Mouse (Mus musculus) neutrophil, adult 83 days (primary cell): ENCODE measurements around the gene Nrsn2. TPM values are rescaled to one million over a fixed set of nuclear protein-coding genes. Genes with fewer than 3 reads are reported as not detected.

Source experiments
- total RNA-seq, 2 experiments: library from RNA; stranded (reverse); gene quantifications; one replicate each; pipeline ENCODE4 v1.2.4; 2023

The Nrsn2 gene
- total RNA-seq: not detected

DNA sequence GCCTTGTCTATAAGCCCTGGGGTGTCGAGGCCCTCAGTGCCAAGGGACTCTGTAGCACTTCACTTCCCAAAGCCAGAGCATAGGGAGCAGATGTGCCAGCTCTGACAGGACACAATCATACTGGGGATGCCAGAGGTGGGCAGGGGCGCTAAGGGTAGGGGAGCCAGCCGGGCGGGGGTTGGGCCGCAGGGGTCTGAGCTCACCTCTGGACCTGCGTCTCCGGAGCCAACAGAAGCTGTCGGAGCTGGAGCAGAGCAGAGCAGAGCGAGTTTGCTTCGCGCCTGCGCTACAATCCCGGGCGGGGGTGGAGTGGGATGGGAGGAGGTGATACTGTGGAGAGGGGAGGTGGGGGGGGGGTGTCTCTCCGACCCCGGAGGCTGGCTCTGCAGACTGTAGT, at the start of gene Nrsn2:
Gene Nrsn2 (minus strand): TSS at position 294 of the 397 bp plus-strand sequence.

DNA sequence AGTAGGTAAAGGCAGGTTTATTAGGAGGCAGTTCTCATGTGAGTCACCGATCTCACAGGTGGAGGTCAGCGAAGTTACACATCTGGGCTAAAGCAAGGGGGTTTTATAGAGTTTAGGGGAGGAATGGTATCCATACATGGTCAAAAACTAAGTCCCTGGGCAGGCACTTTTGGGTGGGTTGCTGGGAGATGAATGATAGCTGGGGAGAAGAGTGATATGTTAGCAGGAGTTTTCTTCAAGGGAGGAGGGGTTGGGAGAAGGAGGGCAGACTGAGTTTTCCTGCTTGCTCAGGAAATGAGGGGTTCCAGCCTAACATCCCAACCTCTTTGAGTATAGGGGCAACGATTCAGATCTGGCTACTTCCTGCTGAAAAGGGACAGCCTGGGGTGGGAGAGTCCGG, 38.8 kb upstream of the Nrsn2 start, which contains the start of gene 6820408C15Rik:
Gene 6820408C15Rik (plus strand): TSS at position 301 of the 400 bp plus-strand sequence.

DNA sequence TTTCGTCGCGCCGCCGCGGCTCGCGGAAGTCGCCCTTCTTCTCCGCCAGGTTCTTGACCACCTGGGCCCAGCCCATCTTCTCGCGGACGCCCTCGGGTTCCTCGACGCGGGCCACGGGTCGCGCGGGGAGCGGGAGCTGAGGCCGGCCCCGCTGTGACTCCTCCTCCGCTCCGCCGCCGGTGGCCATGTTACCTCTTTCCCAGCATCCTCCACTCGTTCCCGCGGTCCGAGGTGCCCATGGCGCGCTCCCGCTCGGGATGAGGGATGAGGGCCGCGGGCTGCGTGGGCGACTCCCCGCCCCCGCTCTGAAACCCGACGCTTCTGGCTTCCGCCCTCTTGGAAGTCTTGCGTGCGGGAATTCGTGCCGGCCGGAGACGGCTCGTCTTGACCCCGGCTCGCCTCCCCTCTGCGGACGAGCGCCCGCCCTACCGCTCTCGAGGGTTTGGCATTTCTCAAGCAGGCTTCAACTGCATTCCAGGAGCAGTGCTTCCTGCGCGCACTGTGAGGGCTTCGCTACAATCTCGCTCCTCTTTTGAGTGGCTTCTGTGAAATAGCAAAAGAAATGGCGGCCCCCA, 38.2 kb upstream of the Nrsn2 start, which contains the start of gene Zcchc3:
Gene Zcchc3 (minus strand): TSS at position 437 of the 575 bp plus-strand sequence.

DNA sequence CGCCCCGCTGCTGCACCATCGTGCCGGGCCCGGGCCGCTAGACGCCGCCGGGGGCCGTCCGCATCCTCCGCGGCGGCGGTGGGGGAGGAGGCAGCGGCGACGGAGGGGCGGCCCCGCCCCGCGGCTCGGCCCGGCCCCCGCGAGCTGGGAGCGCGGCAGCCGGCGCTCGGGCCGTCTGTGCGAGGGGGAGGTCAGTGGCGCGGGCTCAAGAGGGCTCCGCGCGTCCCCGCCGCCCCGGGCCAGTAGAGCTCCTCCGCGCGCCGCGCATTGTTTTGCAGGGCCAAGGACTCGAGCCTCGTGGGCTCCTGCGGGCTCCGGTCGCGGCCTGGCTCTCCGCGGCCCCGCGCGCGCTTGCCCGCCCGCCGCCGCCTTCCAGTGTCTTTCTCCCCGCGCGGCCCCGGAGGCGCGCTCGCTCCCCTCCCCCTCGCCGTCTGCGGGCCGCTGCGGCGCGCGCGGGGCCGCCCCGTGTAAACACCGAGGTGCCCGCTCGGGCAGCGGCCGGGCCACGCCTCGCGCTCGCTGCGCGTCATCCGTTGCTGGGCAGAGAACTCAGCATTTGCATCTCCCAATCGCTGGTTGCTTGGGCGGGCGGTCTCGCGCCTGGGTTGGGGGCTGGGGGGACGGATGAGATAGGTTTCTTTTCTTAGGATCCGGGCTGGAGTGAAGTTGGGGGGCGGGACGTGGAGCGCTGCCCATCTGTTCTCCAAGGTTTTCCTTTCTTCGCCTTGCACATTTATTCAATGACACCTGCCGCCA, 21.4 kb upstream of the Nrsn2 start, which contains the start of gene Sox12:
Gene Sox12 (minus strand): TSS at position 384 of the 756 bp plus-strand sequence.

DNA sequence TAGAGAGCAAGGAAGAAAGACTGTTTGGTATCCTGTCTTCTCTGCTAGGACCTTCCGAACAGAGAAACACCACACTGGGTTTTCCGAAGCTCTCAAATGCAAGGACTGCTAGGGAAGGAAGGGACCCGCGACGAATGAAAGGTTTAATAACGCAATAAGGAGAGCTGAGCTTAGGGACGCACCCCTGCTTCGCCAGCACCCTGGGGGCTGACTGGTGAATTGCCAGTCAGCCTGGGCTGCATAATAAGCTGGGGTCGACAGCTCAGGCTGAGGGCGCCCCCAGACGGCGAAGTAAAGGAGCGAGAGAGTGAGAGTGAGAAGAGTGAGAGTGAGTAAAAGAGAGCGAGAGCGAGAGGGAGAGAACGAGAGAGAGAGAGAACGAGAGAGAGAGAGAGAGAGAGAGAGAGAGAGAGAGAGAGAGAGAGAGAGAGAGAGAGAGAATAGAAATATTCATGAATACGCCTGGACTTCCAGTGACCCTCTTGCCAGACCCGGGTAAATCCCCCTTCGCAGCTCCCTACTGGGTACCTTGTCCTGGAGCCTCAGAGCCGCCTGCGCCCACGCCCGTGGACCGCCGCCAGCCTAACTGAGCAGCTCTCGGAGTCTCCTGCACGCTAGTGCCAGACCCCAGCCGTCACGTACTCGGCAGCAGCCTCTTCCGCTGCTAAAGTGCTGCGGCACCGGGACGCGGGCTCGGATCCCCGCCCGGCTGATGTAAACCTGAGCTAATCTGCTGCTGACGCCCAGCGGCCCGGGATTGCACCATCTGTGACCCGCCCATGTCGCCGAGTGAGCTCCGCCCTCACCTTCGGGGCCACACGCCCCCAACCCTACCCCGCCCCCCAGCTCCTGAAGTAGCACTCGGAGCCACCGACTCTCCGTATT, 32.9 kb downstream of the Nrsn2 start, which contains the start of gene Trib3:
Gene Trib3 (minus strand): TSS at position 704 of the 885 bp plus-strand sequence.

DNA sequence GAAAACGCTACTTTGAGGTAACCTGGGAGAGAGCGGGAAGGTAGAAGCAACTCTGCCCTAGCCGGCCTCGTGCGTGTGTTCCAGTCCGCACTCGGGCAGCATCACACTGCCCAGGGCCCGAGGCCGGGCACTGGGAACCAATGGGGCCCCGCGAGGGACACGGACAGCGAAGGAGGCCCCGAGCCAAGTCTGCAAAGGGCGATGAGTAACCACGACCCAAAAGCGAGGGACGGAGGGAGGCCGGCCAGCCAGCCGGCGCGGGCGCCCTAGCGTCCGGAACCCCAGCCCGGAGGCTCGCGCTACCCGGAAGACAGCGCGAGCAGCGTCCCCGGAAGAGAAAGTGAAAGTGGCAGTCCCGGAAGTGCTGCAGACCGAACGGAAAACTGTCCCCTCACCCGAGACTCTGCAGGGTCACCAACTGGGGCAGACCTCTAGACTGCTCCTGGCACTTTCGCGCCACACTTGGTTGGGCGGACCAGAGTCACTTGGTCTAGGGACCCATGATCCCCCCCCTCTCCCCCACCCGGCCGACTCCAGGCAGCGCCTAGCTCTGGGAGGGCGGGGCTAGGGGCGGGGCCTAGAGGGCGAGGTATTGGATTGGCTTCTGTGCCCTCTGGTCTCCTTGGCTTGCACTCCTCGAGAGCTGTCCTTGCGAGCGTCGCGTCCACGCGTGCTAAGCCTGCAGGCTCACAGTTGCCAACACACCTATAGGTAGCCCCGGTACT, 44.2 kb downstream of the Nrsn2 start, which contains the start of gene Rbck1:
Gene Rbck1 (minus strand): TSS at position 553 of the 725 bp plus-strand sequence.

Other genes with a start within 250 kb of the Nrsn2 start
- not detected for gene Tcf15, start 233.1 kb downstream of the Nrsn2 start, total RNA-seq
- 10 to 100 TPM; 63.8 to 65.6 TPM for gene Csnk2a1, start 149.8 kb downstream of the Nrsn2 start, total RNA-seq
- 10 to 100 TPM; 66.5 to 76.4 TPM for gene Tbc1d20, start 82.8 kb downstream of the Nrsn2 start, total RNA-seq
- gene Rbck1, start 44.0 kb downstream of the Nrsn2 start, total RNA-seq: 10 to 100 TPM; 85.3 to 96.6 TPM
- 1 to 10 TPM; 1.6 to 3.2 TPM for gene Trib3, start 32.6 kb downstream of the Nrsn2 start, total RNA-seq
- gene Sox12, start 21.4 kb upstream of the Nrsn2 start, total RNA-seq: 1 to 10 TPM; 1.1 to 2.0 TPM
- gene Zcchc3, start 38.4 kb upstream of the Nrsn2 start, total RNA-seq: 1 to 10 TPM; 2.0 TPM
- not detected for gene 6820408C15Rik, start 38.9 kb upstream of the Nrsn2 start, total RNA-seq
- not detected for gene Defb23, start 88.0 kb upstream of the Nrsn2 start, total RNA-seq
- not detected for gene Defb20, start 100.4 kb upstream of the Nrsn2 start, total RNA-seq
- gene Defb22, start 113.5 kb upstream of the Nrsn2 start, total RNA-seq: not detected
- not detected for gene Defb26, start 135.1 kb upstream of the Nrsn2 start, total RNA-seq
- gene Defb28, start 141.6 kb upstream of the Nrsn2 start, total RNA-seq: not detected
- gene Defb29, start 163.5 kb upstream of the Nrsn2 start, total RNA-seq: not detected
- not detected for gene Gm17416, start 192.7 kb upstream of the Nrsn2 start, total RNA-seq
- gene Defb21, start 196.1 kb upstream of the Nrsn2 start, total RNA-seq: not detected
- not detected for gene Defb19, start 203.7 kb upstream of the Nrsn2 start, total RNA-seq
- not detected for gene Defb45, start 222.8 kb upstream of the Nrsn2 start, total RNA-seq
- gene Defb36, start 227.7 kb upstream of the Nrsn2 start, total RNA-seq: not detected
- gene Defb25, start 246.4 kb upstream of the Nrsn2 start, total RNA-seq: not detected